Mouse (Mus musculus) adrenal gland, postnatal 4 days (tissue): Measurements from ENCODE around the gene Vmn1r22. TPM values are rescaled to one million over a fixed set of nuclear protein-coding genes. Genes with fewer than 3 reads are reported as not detected.
"Not testable (repeated sequence)": the region's sequence is repeated elsewhere in the genome, so short reads cannot be mapped to it uniquely, and the experiment has no call there.

ENCODE experiments used
- DNase-seq, 2 experiments: peaks; one replicate each; pipeline ENCODE4 v3.0.0; 2021 to 2022; ENCODE audit warnings: low spot score in 2 of 2, mixed read lengths in 2 of 2
- long read RNA-seq, 2 experiments: library from polyadenylated mRNA; stranded (forward); transcript quantifications; one replicate each; pipeline ENCODE4 v2.0.0; 2021
- total RNA-seq, 2 experiments: library from RNA; stranded (reverse); gene quantifications; 2 replicates each; pipeline ENCODE4 v1.2.3; 2021

Vmn1r22 gene
- total RNA-seq, result not detected
- long read RNA-seq, experiment 1, result 0 reads
- long read RNA-seq, experiment 2, result 0 reads

- DNase-seq, result no peak
Observed at GRCm38 (mm10) chr6:57907928-57908327, at the start of gene Vmn1r22. Vmn1r22 (minus strand) TSS chr6:57908028.

- DNase-seq, result no peak
Observed at GRCm38 (mm10) chr6:57926738-57927137, 18.9 kb upstream of the Vmn1r22 start, which contains the start of gene Vmn1r23. Vmn1r23 (minus strand) TSS chr6:57926838.

GRCm38 (mm10) chr6:57859043-57860042 lies 48.5 kb downstream of the Vmn1r22 start:
- no peak for DNase-seq

GRCm38 (mm10) chr6:57851177-57851576 lies 56.7 kb downstream of the Vmn1r22 start:
- not testable (repeated sequence) for DNase-seq

DNA sequence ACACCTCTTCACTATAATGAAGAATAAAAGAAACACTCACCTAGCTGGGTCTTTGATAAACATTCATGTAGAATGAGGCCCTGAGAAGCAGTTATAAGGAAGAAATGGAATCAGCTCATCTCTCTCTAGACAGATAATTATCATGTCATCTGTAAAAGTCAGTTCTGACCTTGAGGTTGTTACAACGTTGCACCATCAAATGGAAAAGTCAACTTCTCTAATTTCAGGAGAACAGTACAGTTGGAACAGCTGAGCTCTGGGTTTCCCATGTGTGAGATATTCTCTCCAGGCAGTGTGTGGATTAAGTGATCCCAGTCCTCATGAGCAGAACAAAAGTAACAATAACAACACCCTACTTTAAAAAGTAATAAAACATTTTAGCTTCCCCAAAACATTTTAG lies 57.5 kb downstream of the Vmn1r22 start, which contains the start of gene Vmn1r21:
Vmn1r21 (minus strand) TSS at position 58 of the 400 bp plus-strand sequence.
- no peak for DNase-seq

Other genes with a start within 250 kb of the Vmn1r22 start
- gene Pyurf, start 215.9 kb downstream of the Vmn1r22 start, total RNA-seq, result 10 to 100 TPM; 13.8 to 14.5 TPM
- gene Lancl2, start 205.5 kb downstream of the Vmn1r22 start, total RNA-seq, result 10 to 100 TPM; 28.9 to 29.4 TPM
- gene Vopp1, start 82.9 kb downstream of the Vmn1r22 start, total RNA-seq, result 10 to 100 TPM; 26.2 to 29.9 TPM
- gene Vmn1r21, start 57.7 kb downstream of the Vmn1r22 start, total RNA-seq, result not detected
- not detected for gene Vmn1r23, start 18.8 kb upstream of the Vmn1r22 start, total RNA-seq
- not detected for gene Vmn1r24, start 53.5 kb upstream of the Vmn1r22 start, total RNA-seq
- gene Vmn1r25, start 72.8 kb upstream of the Vmn1r22 start, total RNA-seq, result not detected
- gene Vmn1r26, start 107.1 kb upstream of the Vmn1r22 start, total RNA-seq, result not detected